Mouse (Mus musculus) gastrocnemius, postnatal 10 days (tissue): ENCODE data around the gene Ahdc1. TPM values are rescaled to one million over a fixed set of nuclear protein-coding genes. Genes with fewer than 3 reads are reported as not detected.

Source experiments
- total RNA-seq, 2 experiments: library from RNA; stranded (reverse); gene quantifications; 2 replicates each; pipeline ENCODE4 v1.2.3; 2021

Ahdc1 gene
- total RNA-seq, 2 experiments from 2014 or later = 58.2 to 82.8 TPM

Other genes starting within 250 kb of the Ahdc1 start
- 10 to 100 TPM; 16.2 to 16.8 TPM for gene Rpa2, start 242.9 kb upstream of the Ahdc1 start, total RNA-seq
- gene Themis2, start 214.9 kb upstream of the Ahdc1 start, total RNA-seq = 1 to 10 TPM; 1.6 to 2.8 TPM
- gene Ppp1r8, start 168.1 kb upstream of the Ahdc1 start, total RNA-seq = 10 to 100 TPM; 20.7 to 22.7 TPM
- gene Stx12, start 126.8 kb upstream of the Ahdc1 start, total RNA-seq = 10 to 100 TPM; 28.5 to 32.9 TPM
- gene Fam76a, start 88.7 kb upstream of the Ahdc1 start, total RNA-seq = 10 to 100 TPM; 24.6 to 27.4 TPM
- gene Fgr, start 37.2 kb upstream of the Ahdc1 start, total RNA-seq = under 1 TPM; 0.09 to 0.54 TPM
- gene Wasf2, start 119.2 kb downstream of the Ahdc1 start, total RNA-seq = 10 to 100 TPM; 73.1 to 88.7 TPM
- gene Cd164l2, start 200.9 kb downstream of the Ahdc1 start, total RNA-seq = not detected
- not detected for gene Gpr3, start 201.3 kb downstream of the Ahdc1 start, total RNA-seq
- 1 to 10 TPM; 2.1 to 5.5 TPM for gene Map3k6, start 229.6 kb downstream of the Ahdc1 start, total RNA-seq